Mouse (Mus musculus): Measurements from ENCODE around the gene Bsn. TPM values are rescaled to one million over a fixed set of nuclear protein-coding genes. Genes with fewer than 3 reads are reported as not detected.

Gene Bsn
- total RNA-seq, 2 experiments from 2014 or later, result 300 to 320 TPM

DNA sequence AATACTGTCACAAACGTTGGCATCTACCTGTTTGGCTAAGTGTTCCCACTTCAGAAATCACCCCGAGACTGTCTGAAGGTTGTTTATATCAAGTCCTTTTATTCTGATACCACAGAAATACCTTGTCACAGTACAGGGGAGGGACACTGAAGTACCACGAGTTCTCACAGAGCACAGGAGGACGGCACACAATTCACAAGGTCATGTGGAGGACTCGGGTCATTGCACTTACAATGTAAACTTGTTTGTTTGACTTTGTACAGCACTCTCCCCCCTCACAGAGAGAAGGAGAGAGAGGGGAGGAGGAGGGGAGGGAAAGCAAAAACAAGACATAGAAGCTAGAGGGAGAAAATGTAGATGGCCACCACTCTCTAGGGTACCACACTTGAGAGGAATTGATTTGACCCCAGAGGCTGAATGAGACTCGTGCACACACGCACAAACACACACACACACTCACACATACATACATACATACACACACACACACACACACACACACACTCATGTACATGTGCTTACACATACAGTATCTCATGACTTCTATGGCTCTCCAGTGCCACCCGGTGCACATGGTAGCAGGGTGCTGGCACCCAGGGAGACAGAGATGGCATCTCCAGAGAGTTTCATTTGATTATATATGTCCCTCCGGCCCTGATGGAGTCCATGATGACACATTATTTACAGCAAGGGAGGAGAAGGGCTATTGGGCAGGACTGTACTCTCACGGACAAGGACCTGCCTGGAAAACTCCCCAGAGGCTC, 94.1 kb downstream of the Bsn start:
- Histone ChIP-seq H3K4me3 (no peak overlapping the region), H3K27ac (no peak overlapping the region)
- DNase-seq (ENCODE audit: extremely low spot score in 1 of 2, low spot score in 2 of 2), result no peak
- intact Hi-C loops (cut with DNase I), result loop anchor here (1.0 kb wide), 2 partner anchors 105 to 188 kb away; no protein-coding TSS in a partner anchor
- TF ChIP-seq CTCF (IDR thresholded peaks at IDR 0.05), result no peak

DNA sequence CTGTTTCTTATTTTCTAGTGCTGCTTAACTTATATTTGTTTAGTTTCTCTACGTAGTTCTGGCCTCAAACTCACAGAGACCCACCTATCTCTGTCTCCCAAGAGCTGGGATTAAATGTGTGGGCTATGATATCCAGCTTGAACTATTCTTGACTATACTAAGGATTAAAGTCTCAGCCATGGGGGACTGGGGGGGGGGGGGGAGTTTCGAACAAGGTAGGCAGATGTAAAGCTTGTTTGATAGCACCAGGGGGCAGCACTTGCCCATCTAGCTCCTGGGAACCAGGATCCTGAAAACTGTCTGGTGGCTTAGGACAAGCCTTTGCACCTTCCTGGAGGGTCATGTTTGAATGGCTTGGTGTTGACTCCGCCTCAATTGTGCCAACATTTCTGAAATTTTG, 94.7 kb downstream of the Bsn start:
- intact Hi-C loops (cut with DNase I), result loop anchor here (1.0 kb wide), 2 partner anchors 106 to 189 kb away; no protein-coding TSS in a partner anchor
- Histone ChIP-seq H3K4me3 (peak overlapping the region; percentile 53), H3K27ac (peak overlapping the region; percentile 74; the same call in 1 of the 2 replicates)
- peak; percentile 69 for TF ChIP-seq CTCF (IDR thresholded peaks at IDR 0.05)
- DNase-seq (ENCODE audit: extremely low spot score in 1 of 2, low spot score in 2 of 2), result no peak

DNA sequence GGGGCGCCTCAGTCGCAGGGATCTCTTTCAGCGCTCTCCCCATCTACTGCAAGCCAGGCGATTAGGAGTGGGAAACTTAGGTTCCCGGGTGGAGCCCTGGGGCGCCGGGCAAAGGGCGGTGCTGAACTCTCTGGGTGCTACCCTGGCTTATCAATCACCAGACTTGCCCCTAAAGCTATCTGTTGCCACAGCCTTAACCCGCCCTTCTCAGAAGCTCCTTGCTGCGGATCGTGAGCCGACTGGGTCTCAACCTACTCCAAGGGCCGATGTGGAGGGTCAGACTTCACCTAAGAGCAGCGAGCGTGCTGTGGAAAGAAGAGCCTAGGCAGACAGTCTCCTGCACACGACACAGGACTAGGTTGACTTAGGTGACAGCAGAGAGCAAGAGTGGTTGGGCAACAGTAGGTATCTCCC, 95.2 kb downstream of the Bsn start:
- peak overlapping the region; percentile 53 for H3K4me3 ChIP-seq
- DNase-seq (ENCODE audit: extremely low spot score in 1 of 2, low spot score in 2 of 2), result no peak
- H3K27ac ChIP-seq, result peak overlapping the region; percentile 74
- intact Hi-C loops (cut with DNase I), result loop anchor here (1.0 kb wide), 2 partner anchors 106 to 189 kb away; no protein-coding TSS in a partner anchor
- TF ChIP-seq CTCF (IDR thresholded peaks at IDR 0.05), result no peak

DNA sequence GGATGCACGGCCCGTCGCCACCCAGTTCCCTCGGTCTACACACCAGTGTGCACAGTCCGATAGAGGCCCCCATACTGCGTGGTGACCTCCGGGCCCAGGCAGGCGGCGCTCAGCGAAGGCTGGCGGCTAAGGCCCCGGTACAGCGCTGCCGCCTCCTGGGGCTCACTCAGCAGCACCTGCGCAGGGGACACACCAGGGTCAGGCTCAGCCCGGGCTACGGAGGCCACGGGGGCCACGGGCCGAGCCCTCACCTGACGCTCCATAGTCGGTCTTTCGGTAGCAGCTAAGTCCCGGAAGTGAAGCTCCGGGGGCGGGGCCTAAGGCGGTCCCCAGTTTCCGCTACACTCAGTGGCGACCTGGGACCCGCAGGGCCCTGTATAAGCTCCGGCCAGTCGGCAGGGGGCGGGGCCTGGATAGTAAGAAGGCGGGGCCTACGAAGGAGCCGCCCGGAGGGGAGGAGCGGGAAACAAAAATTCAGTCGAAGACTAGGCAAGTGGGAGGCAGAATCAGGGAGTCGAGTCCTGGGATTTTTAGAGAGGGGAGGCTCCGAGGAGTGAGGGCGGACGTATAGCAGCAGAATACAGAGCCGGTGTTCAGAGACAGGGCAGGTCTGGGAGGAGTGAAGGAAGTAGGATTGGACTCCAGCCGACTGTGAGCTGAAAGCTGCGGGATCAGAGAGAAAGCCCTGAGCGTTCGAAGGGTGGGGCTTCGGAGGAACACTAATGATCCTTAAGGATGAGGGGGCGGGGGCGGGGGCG, 95.8 kb downstream of the Bsn start, which contains the start of gene Apeh:
Apeh (minus strand) TSS at position 423 of the 758 bp plus-strand sequence.
- Histone ChIP-seq H3K27ac (peak within 1 kb of the TSS; percentile 74), H3K4me3 (peak within 1 kb of the TSS; percentile 53)
- intact Hi-C loops (cut with DNase I), result no loop called here
- peak; percentile 83 to 87 for DNase-seq (ENCODE audit: extremely low spot score in 1 of 2, low spot score in 2 of 2)
- TF ChIP-seq CTCF (IDR thresholded peaks at IDR 0.05), result peak; percentile 13

DNA sequence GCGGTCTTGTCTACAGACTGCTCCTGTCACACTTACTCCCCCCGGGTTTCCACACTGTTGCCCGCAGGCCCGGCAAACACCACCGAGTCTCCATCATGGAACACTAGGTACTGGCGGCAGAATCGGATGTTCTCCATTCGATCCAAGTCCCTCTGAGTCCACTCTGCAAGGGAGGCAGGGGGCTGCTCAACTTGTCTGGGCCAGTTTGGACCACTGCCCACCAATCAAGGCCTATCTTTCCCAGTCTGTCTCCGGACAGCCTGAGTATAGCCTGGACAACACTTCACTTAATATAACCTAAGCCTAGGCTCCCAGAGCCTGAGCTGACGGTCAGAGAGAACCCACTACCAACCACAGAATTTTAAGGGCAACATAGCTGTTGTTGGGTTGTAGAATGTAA, 96.6 kb downstream of the Bsn start:
- Histone ChIP-seq H3K4me3 (peak overlapping the region; percentile 53), H3K27ac (peak overlapping the region; percentile 74; the same call in 1 of the 2 replicates)
- intact Hi-C loops (cut with DNase I), result no loop called here
- no peak for TF ChIP-seq CTCF (IDR thresholded peaks at IDR 0.05)
- no peak for DNase-seq (ENCODE audit: extremely low spot score in 1 of 2, low spot score in 2 of 2)

DNA sequence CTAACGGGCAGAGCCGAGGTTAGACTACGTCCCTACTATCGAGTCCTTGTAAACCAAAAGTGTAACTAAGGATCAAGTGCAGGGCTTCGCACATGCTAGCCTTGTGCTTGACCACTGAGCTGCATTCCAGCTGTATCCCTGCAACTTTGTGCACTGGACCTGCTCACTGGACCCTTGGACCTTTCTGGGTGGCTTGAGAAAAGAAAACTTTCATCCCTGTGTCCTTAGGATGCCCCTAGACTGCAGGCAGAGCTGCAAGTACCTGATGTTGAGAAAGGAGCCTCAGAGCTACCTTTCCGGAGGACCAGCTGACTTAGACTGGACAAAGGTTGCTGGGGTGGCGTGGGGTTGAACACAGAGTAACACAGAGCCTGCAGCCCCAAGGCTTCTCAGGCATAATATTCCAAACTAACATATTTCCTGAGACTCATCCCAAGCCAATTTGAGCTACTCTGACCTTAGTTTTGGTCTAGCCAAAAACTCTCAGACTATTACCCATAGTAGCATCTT, 99.5 kb downstream of the Bsn start:
- H3K4me3 ChIP-seq, result no peak overlapping the region
- no peak overlapping the region for H3K27ac ChIP-seq
- no peak for DNase-seq (ENCODE audit: extremely low spot score in 1 of 2, low spot score in 2 of 2)
- TF ChIP-seq CTCF (IDR thresholded peaks at IDR 0.05), result no peak
- intact Hi-C loops (cut with DNase I), result no loop called here

DNA sequence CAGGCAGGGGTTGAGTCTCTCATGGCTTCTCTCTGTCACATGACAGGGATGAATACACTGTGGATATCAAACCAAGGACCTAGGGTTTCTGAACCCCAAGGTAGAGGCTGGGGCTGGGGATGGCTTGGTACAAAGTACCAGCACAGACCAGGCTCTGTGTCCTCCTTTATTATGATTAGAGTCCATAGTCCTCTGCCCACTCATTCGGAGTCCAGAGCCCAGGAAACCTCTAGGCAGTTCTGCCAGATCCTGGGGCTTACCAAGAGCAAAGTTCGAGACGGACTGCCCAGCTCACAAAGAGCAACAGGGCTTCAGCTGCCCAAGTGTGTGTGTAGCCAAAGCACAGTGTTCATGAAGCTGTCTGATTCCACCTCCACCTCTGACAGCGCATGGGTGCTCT, 104.9 kb downstream of the Bsn start:
- no peak for TF ChIP-seq CTCF (IDR thresholded peaks at IDR 0.05)
- Histone ChIP-seq H3K4me3 (no peak overlapping the region), H3K27ac (no peak overlapping the region)
- intact Hi-C loops (cut with DNase I), result no loop called here
- DNase-seq (ENCODE audit: extremely low spot score in 1 of 2, low spot score in 2 of 2), result no peak

DNA sequence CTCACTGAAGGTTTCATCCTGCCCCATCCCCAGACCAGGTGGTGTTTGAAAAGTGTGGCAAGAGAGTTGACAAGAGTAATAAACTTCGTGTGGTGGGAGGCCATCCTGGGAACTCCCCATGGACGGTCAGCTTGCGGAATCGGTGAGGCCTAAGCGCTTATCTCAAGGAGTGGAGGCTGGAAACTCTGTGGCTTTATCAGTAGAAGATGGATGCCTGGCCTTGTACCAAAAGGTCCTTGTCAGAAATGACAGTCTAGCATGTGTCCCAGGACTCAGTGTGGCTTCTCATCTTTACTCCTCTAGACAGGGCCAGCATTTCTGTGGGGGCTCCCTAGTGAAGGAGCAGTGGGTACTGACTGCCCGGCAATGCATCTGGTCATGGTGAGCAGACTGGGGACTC, 106.6 kb downstream of the Bsn start:
- H3K4me3 ChIP-seq, result no peak overlapping the region
- intact Hi-C loops (cut with DNase I), result no loop called here
- no peak for DNase-seq (ENCODE audit: extremely low spot score in 1 of 2, low spot score in 2 of 2)
- H3K27ac ChIP-seq, result no peak overlapping the region
- no peak for TF ChIP-seq CTCF (IDR thresholded peaks at IDR 0.05)

DNA sequence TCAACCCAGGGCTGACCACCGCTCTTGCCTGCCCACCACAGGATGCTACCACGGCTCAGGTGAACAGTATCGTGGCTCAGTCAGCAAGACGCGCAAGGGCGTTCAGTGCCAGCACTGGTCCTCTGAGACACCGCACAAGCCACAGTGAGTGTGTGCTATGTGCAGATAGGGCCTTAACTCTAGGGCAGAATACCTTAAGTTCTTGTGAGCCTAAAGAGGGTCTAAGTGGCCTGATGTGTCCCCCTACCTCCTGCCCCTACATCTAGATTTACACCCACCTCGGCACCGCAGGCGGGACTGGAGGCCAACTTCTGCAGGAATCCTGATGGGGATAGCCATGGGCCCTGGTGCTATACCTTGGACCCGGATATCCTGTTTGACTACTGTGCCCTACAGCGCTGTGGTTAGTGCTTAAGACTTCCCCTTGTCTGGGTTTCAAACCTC, 107.2 kb downstream of the Bsn start, which contains the start of gene Rnf123:
Rnf123 (minus strand) TSS at position 359 of the 444 bp plus-strand sequence.
- DNase-seq (ENCODE audit: extremely low spot score in 1 of 2, low spot score in 2 of 2), result no peak
- no peak within 1 kb of the TSS for H3K27ac ChIP-seq
- intact Hi-C loops (cut with DNase I), result no loop called here
- no peak for TF ChIP-seq CTCF (IDR thresholded peaks at IDR 0.05)
- no peak within 1 kb of the TSS for H3K4me3 ChIP-seq

DNA sequence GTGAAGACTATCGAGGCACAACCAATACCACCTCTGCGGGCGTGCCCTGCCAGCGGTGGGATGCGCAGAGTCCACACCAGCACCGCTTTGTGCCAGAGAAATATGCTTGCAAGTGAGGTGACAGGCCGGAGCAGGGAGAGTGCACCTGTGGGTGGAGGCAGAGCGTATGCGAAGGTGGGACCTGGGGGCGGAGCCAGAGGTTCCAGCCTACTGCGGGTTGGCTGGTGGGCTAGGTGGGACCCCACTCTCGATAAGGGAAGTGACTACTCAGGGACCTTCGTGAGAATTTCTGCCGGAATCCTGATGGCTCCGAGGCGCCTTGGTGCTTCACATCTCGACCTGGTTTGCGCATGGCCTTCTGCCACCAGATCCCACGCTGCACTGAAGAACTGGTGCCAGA, 107.6 kb downstream of the Bsn start:
- no peak for DNase-seq (ENCODE audit: extremely low spot score in 1 of 2, low spot score in 2 of 2)
- no peak overlapping the region for H3K4me3 ChIP-seq
- no peak for TF ChIP-seq CTCF (IDR thresholded peaks at IDR 0.05)
- intact Hi-C loops (cut with DNase I), result no loop called here
- no peak overlapping the region for H3K27ac ChIP-seq

DNA sequence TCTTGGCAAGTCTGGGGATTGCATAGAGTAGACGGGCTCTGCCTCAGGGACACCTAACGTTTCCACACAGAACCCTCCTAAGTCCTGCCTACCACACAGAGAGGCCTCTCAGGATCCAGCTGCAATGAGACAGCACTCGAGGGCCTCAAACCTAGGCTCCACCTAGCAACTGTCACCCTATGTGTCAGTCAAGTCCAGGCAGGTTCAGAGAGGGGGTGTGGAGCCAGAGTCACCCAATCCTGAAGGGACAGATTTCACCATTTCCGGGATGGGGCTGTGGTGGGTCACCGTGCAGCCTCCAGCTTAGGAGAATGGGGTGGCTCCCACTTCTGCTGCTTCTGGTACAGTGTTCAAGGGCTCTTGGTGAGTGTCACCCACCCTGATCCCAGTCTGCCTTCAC, 110.0 kb downstream of the Bsn start, which contains the start of gene Mst1:
Mst1 (plus strand) TSS at position 269 of the 400 bp plus-strand sequence.
- Histone ChIP-seq H3K27ac (peak within 1 kb of the TSS; percentile 96), H3K4me3 (peak within 1 kb of the TSS; percentile 70)
- no peak for DNase-seq (ENCODE audit: extremely low spot score in 1 of 2, low spot score in 2 of 2)
- no peak for TF ChIP-seq CTCF (IDR thresholded peaks at IDR 0.05)
- intact Hi-C loops (cut with DNase I), result no loop called here
